In genomic region chr6:99295495-99295894, GRCm38 (mm10) we compare ENCODE assay signal across 15 mouse cellular contexts.
A peak's percentile ranks its signal among the peaks of the same experiment; 100 is the strongest.
DNase-seq lines count a peak whose midpoint lies in the region; ATAC-seq and TF ChIP-seq lines count a peak whose summit lies in the region.
"Had no signal": no experiment of that assay in that cellular context is flagged by ENCODE, and none has a peak within 500 bp of the region (broad histone marks: within the 10 kb centered on the region; RNA-seq: fewer than 3 reads in every experiment).

No protein-coding gene starts in this region.

- H3K27me3 ChIP-seq in heart, embryonic 10.5 days (ENCODE audit: insufficient read depth, poor library complexity, severe bottlenecking): no peaks in the 10 kb centered on the region
- no peaks in the 10 kb centered on the region for H3K27me3 ChIP-seq in stomach, postnatal 0 days (ENCODE audit: control insufficient read depth, insufficient read depth, low read length)
- H3K27me3 ChIP-seq: liver, embryonic 13.5 days; Patski had no signal

- H3K4me2 ChIP-seq in stomach, postnatal 0 days (replicated peaks; ENCODE audit: low read depth): no peak overlapping the region
- H3K4me2 ChIP-seq: liver, embryonic 13.5 days had no signal

- no peak overlapping the region for H3K4me3 ChIP-seq in heart, embryonic 10.5 days
- no peak overlapping the region for H3K4me3 ChIP-seq in stomach, postnatal 0 days (ENCODE audit: low read depth, low read length)
- H3K4me3 ChIP-seq: liver, embryonic 13.5 days had no signal

- H3K27ac ChIP-seq in heart, embryonic 10.5 days: no peak overlapping the region
- H3K27ac ChIP-seq in stomach, postnatal 0 days (replicated peaks): no peak overlapping the region
- H3K27ac ChIP-seq: liver, embryonic 13.5 days had no signal

- H3K36me3 ChIP-seq in heart, embryonic 10.5 days: no peaks in the 10 kb centered on the region
- no peaks in the 10 kb centered on the region for H3K36me3 ChIP-seq in stomach, postnatal 0 days (ENCODE audit: control insufficient read depth, insufficient read depth, low read length)
- H3K36me3 ChIP-seq: liver, embryonic 13.5 days had no signal

- no peaks in the 10 kb centered on the region for H3K9me3 ChIP-seq in heart, embryonic 10.5 days
- no peaks in the 10 kb centered on the region for H3K9me3 ChIP-seq in stomach, postnatal 0 days (ENCODE audit: control insufficient read depth, low read length)
- H3K9me3 ChIP-seq: liver, embryonic 13.5 days had no signal

- no peak for TF ChIP-seq CTCF in stomach, postnatal 0 days (IDR thresholded peaks at IDR 0.05; ENCODE audit: low read depth)

- 80% methylated on average over 8 of the region's 8 CpGs for whole genome bisulfite sequencing in heart, embryonic 10.5 days
- 73% methylated on average over 8 of the region's 8 CpGs for WGBS in stomach, postnatal 0 days

- peaks cover 11% of the 10 kb centered on the region for H3K4me1 ChIP-seq in heart, embryonic 10.5 days
- H3K4me1 ChIP-seq in stomach, postnatal 0 days (replicated peaks; ENCODE audit: control insufficient read depth, insufficient read depth): no peaks in the 10 kb centered on the region
- H3K4me1 ChIP-seq: liver, embryonic 13.5 days had no signal

- ATAC-seq in granulocyte monocyte progenitor cell, adult 5-6 weeks (replicated peaks; ENCODE audit: poor library complexity, severe bottlenecking): peak; percentile 67
- no peak for ATAC-seq in stomach, postnatal 0 days (ENCODE audit: low FRiP score, low TSS enrichment)
- ATAC-seq: Patski had no signal

- DNase-seq in heart, adult 8-10 months (ENCODE audit: low spot score): peak; percentile 8
- no peak for DNase-seq in heart, embryonic 10.5 days (ENCODE audit: low spot score)
- peak; percentile 12 for DNase-seq in ovary, adult 18-20 months (ENCODE audit: low spot score)
- DNase-seq in ovary, postnatal 10 days (ENCODE audit: low spot score): no peak
- peak; percentile 62 to 67 for DNase-seq in natural killer cell, adult 2 months (ENCODE audit: low spot score in 2 of 2)
- DNase-seq in stomach, postnatal 0 days (ENCODE audit: low spot score): no peak
- DNase-seq in Muller cell, postnatal 12 days (ENCODE audit: inconsistent ontology term): no peak
- DNase-seq: adrenal gland, adult 2 months; cerebellum, adult 11-12 months; gastrocnemius, postnatal 10 days; liver, embryonic 13.5 days; lung, postnatal 4 days; thymus, adult 2 months had no signal

- TF ChIP-seq EP300 in stomach, postnatal 0 days (optimal IDR thresholded peaks at IDR 0.05): no peak

- H3K9ac ChIP-seq in stomach, postnatal 0 days (ENCODE audit: low read length): no peak overlapping the region
- H3K9ac ChIP-seq: liver, embryonic 13.5 days had no signal

Comparison
In these comparisons a context has a peak if more than half of its experiments do, and no peak if none do; other contexts are left out.
1. DNase-seq: peak in heart, adult 8-10 months (single experiment), ovary, adult 18-20 months (single experiment) and natural killer cell, adult 2 months (2 of 2); none in heart, embryonic 10.5 days (single experiment), ovary, postnatal 10 days (single experiment), stomach, postnatal 0 days (single experiment) and Muller cell, postnatal 12 days (single experiment).